Mouse (Mus musculus): ENCODE measurements at regions not wholly inside any gene's neighbourhood (a gene's known extent, or its start where the extent isn't known, plus 50 kb on each side); places are given as distances from the start of the nearest gene placed in this dataset.
A peak's percentile ranks its signal among the peaks of the same experiment; 100 is the strongest.

DNA sequence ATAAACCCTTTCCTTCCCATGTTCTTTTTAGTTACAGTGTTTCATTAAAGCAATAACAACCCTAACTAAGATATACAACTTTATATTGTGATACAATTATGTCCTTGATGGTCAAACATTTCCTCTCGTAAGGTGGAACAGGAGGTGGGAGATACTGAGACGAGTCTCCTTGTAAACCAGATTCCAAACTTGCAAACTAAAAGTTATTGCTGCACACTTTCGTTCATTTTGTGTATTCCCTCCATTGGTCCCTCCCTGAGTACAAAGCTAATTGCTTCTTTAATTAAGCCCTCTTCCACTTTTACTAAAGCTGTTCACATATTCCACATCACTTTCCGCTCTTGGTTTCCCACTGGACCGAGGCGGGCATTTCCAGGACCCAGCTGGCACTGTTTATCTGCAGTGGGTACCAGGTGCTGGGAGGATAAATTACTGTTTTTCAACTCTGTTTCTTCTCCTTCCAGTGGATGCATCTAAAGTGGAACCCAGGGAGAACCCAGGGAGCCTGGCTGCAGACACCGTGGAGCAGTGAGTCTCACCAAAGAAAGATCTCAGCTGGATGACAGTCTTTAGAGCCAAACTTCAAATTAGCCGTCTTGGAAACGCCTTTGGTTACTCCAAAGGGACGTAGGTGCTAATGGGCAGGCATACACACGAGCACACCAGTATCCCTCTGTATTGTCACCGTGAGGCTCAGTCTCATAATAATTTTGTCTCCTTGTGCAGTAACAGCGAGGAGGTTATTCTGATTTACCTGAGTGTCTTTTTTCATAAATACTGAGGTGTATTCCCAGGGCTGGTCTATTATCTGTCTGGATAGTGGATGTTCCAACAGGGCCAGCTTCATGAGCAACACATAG, 95.5 kb upstream of the Cpsf6 start:
- 80% methylated on average over 13 of the region's 13 CpGs for WGBS
- no peak overlapping the region for H3K4me3 ChIP-seq (replicated peaks)
- H3K9me3 ChIP-seq (replicated peaks), result no peaks in the 10 kb centered on the region
- H3K27me3 ChIP-seq, result no peaks in the 10 kb centered on the region
- peaks cover 40% of the 10 kb centered on the region for H3K4me1 ChIP-seq
- H3K27ac ChIP-seq, result no peak overlapping the region
- ATAC-seq (replicated peaks; ENCODE audit: low FRiP score), result no peak
- H3K36me3 ChIP-seq, result no peaks in the 10 kb centered on the region
- H3K4me2 ChIP-seq, result no peak overlapping the region
- H3K9ac ChIP-seq, result no peak overlapping the region

DNA sequence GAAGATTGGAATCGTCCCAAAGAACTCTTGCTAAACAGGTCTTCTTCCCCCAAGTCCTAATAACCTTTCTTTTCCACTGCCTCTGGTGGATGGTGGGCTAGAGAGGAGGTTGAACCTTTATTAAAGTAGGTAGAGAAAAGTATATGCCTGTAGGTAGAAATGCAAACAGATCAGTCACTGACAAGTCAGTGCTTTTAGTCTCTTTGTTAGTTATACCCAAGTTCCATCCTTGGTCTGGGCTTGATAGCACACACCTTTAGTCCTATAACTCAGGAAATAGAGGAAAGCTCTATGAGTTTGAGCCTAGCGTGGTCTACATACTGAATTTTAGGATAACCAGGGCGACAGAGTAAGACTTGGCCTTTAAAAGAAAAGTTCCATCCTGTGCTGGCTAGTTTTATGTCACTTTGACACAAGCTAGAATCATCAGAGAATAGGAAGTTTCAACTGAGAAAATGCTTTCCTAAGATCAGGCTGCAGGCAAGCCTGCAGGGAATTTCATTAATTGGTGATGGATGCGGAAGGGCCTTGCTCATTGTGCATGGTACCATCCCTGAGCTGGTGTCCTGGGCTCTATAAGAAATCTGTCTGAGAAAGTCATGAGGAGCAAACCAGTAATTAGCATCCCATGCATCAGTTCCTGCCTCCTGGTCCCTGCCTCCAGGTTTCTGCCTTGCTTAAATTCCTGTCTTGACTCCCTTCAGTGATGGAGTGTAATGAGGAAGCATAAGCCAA, 94.7 kb upstream of the Cpsf6 start:
- WGBS, result 93% methylated on average over 4 of the region's 4 CpGs
- H3K4me3 ChIP-seq (replicated peaks), result no peak overlapping the region
- H3K9me3 ChIP-seq (replicated peaks), result no peaks in the 10 kb centered on the region
- H3K4me1 ChIP-seq, result peaks cover 41% of the 10 kb centered on the region
- no peak overlapping the region for H3K9ac ChIP-seq
- ATAC-seq (replicated peaks; ENCODE audit: low FRiP score), result no peak
- no peaks in the 10 kb centered on the region for H3K27me3 ChIP-seq
- H3K27ac ChIP-seq, result no peak overlapping the region
- no peak overlapping the region for H3K4me2 ChIP-seq
- H3K36me3 ChIP-seq, result no peaks in the 10 kb centered on the region

DNA sequence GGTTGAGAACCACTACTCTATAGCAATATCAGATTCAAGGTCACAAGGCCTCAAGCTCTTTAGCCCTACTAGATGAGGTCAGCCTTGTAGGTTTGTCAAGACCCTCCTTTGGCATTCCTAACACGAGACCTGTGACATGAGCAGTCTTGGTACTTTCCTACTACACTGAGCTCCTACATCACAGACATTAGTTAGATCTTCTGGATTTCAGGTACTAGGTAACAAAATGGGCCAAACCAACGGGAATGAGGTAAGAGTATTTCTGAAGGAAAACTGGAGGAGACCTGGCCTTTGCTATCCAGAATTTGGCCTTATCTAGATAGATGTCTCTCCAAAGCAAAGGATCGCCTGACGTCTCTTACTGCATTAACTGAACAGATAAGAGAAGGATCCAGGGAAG, 93.7 kb upstream of the Cpsf6 start:
- Histone ChIP-seq H3K4me1 (peaks cover 34% of the 10 kb centered on the region), H3K9ac (no peak overlapping the region), H3K36me3 (no peaks in the 10 kb centered on the region), H3K4me2 (no peak overlapping the region), H3K4me3 (replicated peaks) (no peak overlapping the region), H3K9me3 (replicated peaks) (no peaks in the 10 kb centered on the region), H3K27me3 (no peaks in the 10 kb centered on the region), H3K27ac (no peak overlapping the region)
- WGBS, result 96% methylated on average over 4 of the region's 4 CpGs
- no peak for ATAC-seq (replicated peaks; ENCODE audit: low FRiP score)

DNA sequence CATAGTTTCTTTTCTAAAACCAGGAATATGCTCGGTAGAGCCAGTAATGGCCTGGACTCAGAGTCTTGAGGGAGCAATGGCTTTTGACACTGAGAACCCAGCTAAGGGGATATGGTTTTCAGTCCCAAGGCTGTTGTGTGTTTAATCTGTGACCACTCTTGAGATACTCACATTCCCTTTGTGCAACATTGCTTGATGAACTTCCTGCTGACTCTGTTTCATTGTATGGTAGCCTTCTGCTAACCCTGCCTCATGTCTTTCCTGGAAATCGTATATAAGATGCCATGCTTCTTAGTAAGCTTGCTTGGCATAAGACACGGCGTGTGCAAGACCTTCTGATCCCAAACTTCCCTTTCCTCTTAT, 92.7 kb upstream of the Cpsf6 start:
- Histone ChIP-seq H3K36me3 (no peaks in the 10 kb centered on the region), H3K9ac (no peak overlapping the region), H3K27ac (peak overlapping the region; percentile 81), H3K4me1 (peaks cover 33% of the 10 kb centered on the region), H3K4me3 (replicated peaks) (no peak overlapping the region), H3K27me3 (no peaks in the 10 kb centered on the region), H3K9me3 (replicated peaks) (no peaks in the 10 kb centered on the region), H3K4me2 (no peak overlapping the region)
- 77% methylated on average over 4 of the region's 4 CpGs for WGBS
- no peak for ATAC-seq (replicated peaks; ENCODE audit: low FRiP score)

- Histone ChIP-seq H3K4me2 (no peak overlapping the region), H3K4me1 (peaks cover 36% of the 10 kb centered on the region), H3K9me3 (replicated peaks) (no peaks in the 10 kb centered on the region), H3K27ac (peak overlapping the region; percentile 81), H3K4me3 (replicated peaks) (no peak overlapping the region), H3K27me3 (no peaks in the 10 kb centered on the region), H3K36me3 (no peaks in the 10 kb centered on the region), H3K9ac (no peak overlapping the region)
- ATAC-seq (replicated peaks; ENCODE audit: low FRiP score), result 0 out of 2 replicates have a peak, but pooled peaks have one; percentile 27
- 24% methylated on average over 11 of the region's 11 CpGs for WGBS
Measured at GRCm38 (mm10) chr10:117471818-117472567, 92.2 kb upstream of the Cpsf6 start.

DNA sequence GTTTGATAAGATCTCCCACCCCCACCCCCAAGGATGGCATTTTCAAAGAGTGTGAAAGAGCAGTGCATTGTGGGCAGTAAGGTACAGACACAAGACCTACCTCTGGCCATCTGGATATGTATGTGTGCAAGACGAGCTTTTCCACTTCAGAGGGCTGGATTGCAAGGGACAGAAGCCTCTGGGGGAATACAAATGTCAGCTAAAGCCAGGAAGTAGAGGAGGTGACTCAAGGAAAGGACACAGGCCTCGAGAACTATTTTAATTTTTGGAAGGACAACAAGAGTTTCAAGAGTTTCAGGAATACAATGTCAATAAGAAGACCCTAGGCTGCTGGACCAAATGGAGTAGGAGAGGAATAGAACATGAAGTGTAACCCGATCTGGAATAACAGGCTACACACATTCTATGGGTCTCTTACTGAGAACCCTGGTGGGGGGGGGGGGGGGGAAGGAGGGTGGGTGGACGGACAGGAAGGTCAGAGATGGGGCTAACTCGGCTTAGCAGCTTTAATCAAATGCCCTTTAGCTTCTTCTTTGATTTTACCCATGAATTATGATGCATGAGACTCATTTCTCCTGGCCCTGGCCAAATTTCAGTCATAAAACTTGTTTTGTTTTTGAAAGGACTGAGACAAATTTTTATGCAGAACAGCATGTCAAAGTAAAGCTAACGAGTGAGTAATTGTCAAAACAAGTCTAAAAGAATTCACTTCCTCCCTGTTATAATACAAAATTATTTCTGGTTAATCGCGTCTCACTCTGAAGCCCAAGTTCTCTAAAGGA, 91.4 kb upstream of the Cpsf6 start:
- peaks cover 36% of the 10 kb centered on the region for H3K4me1 ChIP-seq
- peak overlapping the region; percentile 81 for H3K27ac ChIP-seq
- ATAC-seq (replicated peaks; ENCODE audit: low FRiP score), result peak; percentile 55
- no peaks in the 10 kb centered on the region for H3K9me3 ChIP-seq (replicated peaks)
- WGBS, result 16% methylated on average over 8 of the region's 8 CpGs
- no peaks in the 10 kb centered on the region for H3K36me3 ChIP-seq
- no peak overlapping the region for H3K9ac ChIP-seq
- H3K4me2 ChIP-seq, result no peak overlapping the region
- H3K4me3 ChIP-seq (replicated peaks), result no peak overlapping the region
- no peaks in the 10 kb centered on the region for H3K27me3 ChIP-seq

DNA sequence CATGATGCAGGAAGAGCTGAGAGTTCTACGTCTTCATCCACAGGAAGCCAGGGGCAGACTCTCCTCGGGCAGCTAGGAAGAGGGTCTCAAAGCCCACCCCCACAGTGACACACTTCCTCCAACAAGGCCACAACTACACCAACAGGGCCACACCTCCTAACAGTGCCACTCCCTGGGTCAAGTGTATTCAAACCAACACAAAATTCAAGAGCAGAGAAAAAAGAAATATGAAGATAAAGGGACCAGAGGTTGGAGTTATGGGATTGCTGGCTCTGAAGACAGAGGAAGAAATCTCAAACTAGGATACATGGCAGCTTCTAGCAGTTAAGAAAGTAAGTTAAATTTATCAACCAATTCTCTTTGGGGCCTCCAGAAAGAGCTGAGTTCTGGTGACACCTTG, 90.7 kb upstream of the Cpsf6 start:
- no peak for ATAC-seq (replicated peaks; ENCODE audit: low FRiP score)
- 86% methylated on average over 2 of the region's 2 CpGs for WGBS
- H3K4me1 ChIP-seq, result peaks cover 36% of the 10 kb centered on the region
- H3K9ac ChIP-seq, result no peak overlapping the region
- H3K4me2 ChIP-seq, result no peak overlapping the region
- peak overlapping the region; percentile 81 for H3K27ac ChIP-seq
- no peak overlapping the region for H3K4me3 ChIP-seq (replicated peaks)
- no peaks in the 10 kb centered on the region for H3K9me3 ChIP-seq (replicated peaks)
- H3K36me3 ChIP-seq, result no peaks in the 10 kb centered on the region
- H3K27me3 ChIP-seq, result no peaks in the 10 kb centered on the region

DNA sequence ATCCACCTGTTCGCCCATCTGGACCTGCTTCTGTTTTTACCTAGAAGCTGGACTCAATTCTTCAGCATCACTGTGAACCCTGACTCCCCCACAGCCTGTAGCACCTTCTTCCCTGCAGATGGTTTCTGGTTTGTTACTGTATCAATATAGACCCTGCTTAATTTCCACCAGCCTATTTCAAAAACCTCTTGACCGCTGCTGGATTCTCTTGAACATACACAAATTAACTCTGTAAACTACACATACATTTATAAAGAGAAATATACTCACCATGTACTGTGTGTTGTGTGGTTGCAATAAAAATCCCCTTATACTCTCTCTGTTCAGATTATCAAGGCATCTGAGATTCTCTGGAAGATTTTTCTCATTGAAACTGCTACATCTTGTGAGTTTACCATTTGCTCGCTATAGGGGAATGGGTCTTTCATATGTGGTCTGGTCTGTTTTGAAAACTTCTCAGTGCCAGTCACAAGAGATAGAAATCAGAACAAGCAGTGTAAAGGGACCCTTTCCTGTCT, 89.8 kb upstream of the Cpsf6 start:
- Histone ChIP-seq H3K4me2 (no peak overlapping the region), H3K27ac (no peak overlapping the region), H3K9ac (no peak overlapping the region), H3K36me3 (no peaks in the 10 kb centered on the region), H3K4me3 (replicated peaks) (no peak overlapping the region), H3K27me3 (no peaks in the 10 kb centered on the region), H3K4me1 (peaks cover 38% of the 10 kb centered on the region), H3K9me3 (replicated peaks) (no peaks in the 10 kb centered on the region)
- ATAC-seq (replicated peaks; ENCODE audit: low FRiP score), result no peak
- WGBS, result 97% methylated on average over 3 of the region's 3 CpGs

GRCm38 (mm10) chr10:117468931-117469572, 89.2 kb upstream of the Cpsf6 start:
- Histone ChIP-seq H3K27me3 (no peaks in the 10 kb centered on the region), H3K27ac (no peak overlapping the region), H3K4me2 (no peak overlapping the region), H3K4me1 (peaks cover 38% of the 10 kb centered on the region), H3K9ac (no peak overlapping the region), H3K4me3 (replicated peaks) (no peak overlapping the region), H3K36me3 (no peaks in the 10 kb centered on the region), H3K9me3 (replicated peaks) (no peaks in the 10 kb centered on the region)
- WGBS, result 98% methylated on average over 3 of the region's 3 CpGs
- ATAC-seq (replicated peaks; ENCODE audit: low FRiP score), result no peak

DNA sequence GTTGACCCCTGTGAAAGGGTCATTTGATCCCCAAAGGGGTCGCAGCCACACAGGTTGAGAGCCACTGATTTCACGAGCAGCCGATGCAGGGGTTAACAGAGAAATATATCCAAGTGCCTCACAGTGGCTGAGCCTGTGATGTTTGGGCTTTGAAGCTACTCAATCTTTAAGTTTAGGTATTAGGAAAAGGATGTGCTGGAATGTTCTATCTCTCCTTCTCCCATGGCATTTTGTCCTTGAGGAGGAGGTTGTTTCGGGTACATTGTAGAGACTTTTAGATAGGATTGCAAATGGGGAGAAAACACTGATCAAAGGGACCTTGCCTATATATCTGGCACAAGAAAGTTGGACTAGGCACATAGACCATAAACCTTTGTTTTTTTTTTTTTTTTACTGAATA, 88.6 kb upstream of the Cpsf6 start:
- Histone ChIP-seq H3K4me2 (no peak overlapping the region), H3K9ac (no peak overlapping the region), H3K36me3 (no peaks in the 10 kb centered on the region), H3K27ac (no peak overlapping the region), H3K4me1 (peaks cover 38% of the 10 kb centered on the region), H3K27me3 (no peaks in the 10 kb centered on the region), H3K9me3 (replicated peaks) (no peaks in the 10 kb centered on the region), H3K4me3 (replicated peaks) (no peak overlapping the region)
- ATAC-seq (replicated peaks; ENCODE audit: low FRiP score), result no peak
- 55% methylated on average over 4 of the region's 4 CpGs for WGBS

DNA sequence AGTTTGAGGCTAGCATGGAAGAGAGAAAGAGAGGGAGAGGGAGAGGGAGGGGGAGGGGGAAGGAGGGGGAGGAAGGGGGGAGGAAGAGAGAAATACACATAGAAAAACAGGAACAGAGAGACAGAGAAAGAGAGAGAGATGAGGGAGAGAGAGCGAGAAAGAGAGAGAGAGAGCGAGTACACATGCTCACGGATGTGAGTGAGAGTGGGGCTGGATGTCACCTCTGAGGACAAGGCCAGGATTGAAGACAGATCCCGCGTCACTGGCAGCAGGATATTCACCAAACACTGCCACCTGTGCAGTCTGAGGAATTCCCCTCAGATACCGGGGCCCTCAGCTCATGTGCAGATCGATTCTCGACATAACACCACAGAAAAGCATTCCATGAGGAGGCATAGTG, 87.3 kb upstream of the Cpsf6 start:
- ATAC-seq (replicated peaks; ENCODE audit: low FRiP score), result no peak
- H3K27ac ChIP-seq, result peak overlapping the region; percentile 47
- H3K36me3 ChIP-seq, result no peaks in the 10 kb centered on the region
- no peak overlapping the region for H3K9ac ChIP-seq
- peaks cover 31% of the 10 kb centered on the region for H3K4me1 ChIP-seq
- no peak overlapping the region for H3K4me2 ChIP-seq
- 72% methylated on average over 8 of the region's 8 CpGs for WGBS
- no peak overlapping the region for H3K4me3 ChIP-seq (replicated peaks)
- H3K27me3 ChIP-seq, result no peaks in the 10 kb centered on the region
- no peaks in the 10 kb centered on the region for H3K9me3 ChIP-seq (replicated peaks)
